Mouse (Mus musculus) adrenal gland, adult (tissue): ENCODE results near the gene Ccnk.

Experiments
- DNase-seq, 2 experiments: peaks; one replicate each; pipeline ENCODE4 v3.0.0; 2022 to 2023; ENCODE audit warnings: low spot score in 1 of 2; ENCODE audit not compliant: inconsistent age in 2 of 2

Gene Ccnk

GRCm38 (mm10) chr12:108242243-108242745 is 62.9 kb downstream of the Ccnk start:
- DNase-seq = no peak

- DNase-seq = peak; percentile 89 to 95
Measured at GRCm38 (mm10) chr12:108244778-108245177, 65.4 kb downstream of the Ccnk start.

GRCm38 (mm10) chr12:108245579-108245978 is 66.2 kb downstream of the Ccnk start:
- DNase-seq = no peak

- DNase-seq = peak; percentile 42 to 63
Measured at GRCm38 (mm10) chr12:108246759-108247500, 67.6 kb downstream of the Ccnk start.

GRCm38 (mm10) chr12:108249019-108249418 is 69.6 kb downstream of the Ccnk start:
- peak; percentile 66 to 80 for DNase-seq

GRCm38 (mm10) chr12:108249522-108249921 is 70.1 kb downstream of the Ccnk start:
- DNase-seq = peak; percentile 91 to 96

- no peak for DNase-seq
Measured at GRCm38 (mm10) chr12:108251034-108251792, 71.8 kb downstream of the Ccnk start.

- peak; percentile 83 to 85 for DNase-seq
Measured at GRCm38 (mm10) chr12:108251825-108252542, 72.6 kb downstream of the Ccnk start.
